Mouse (Mus musculus) hindbrain, embryonic 10.5 days (tissue): ENCODE data around the gene Anp32e. TPM values are rescaled to one million over a fixed set of nuclear protein-coding genes. Genes with fewer than 3 reads are reported as not detected.

Experiments
- DNase-seq: peaks from one replicate; pipeline ENCODE4 v3.0.0-alpha.2; 2017; ENCODE audit warnings: low spot score
- H3K27ac ChIP-seq: fragments of 300-500 bp; sonication (generic); 2 replicates; pipeline ENCODE4 v1.5.1; 2016; ENCODE audit warnings: mild to moderate bottlenecking, moderate library complexity
- H3K27me3 ChIP-seq: fragments of 300-500 bp; sonication (generic); 2 replicates; pipeline ENCODE4 v1.6.1; 2016; ENCODE audit warnings: mild to moderate bottlenecking; ENCODE audit not compliant: poor library complexity, insufficient read depth, severe bottlenecking
- H3K36me3 ChIP-seq: fragments of 300-500 bp; sonication (generic); 2 replicates; pipeline ENCODE4 v1.6.1; 2016; ENCODE audit warnings: mild to moderate bottlenecking, moderate library complexity
- H3K4me1 ChIP-seq: fragments of 300-500 bp; sonication (generic); replicated peaks from 2 replicates; pipeline ENCODE4 v1.6.1; 2016; ENCODE audit warnings: mild to moderate bottlenecking
- H3K4me3 ChIP-seq: fragments of 300-500 bp; sonication (generic); 2 replicates; pipeline ENCODE4 v1.5.1; 2016; ENCODE audit warnings: mild to moderate bottlenecking, moderate library complexity
- H3K9me3 ChIP-seq: fragments of 300-500 bp; sonication (generic); 2 replicates; pipeline ENCODE4 v1.6.1; 2016; ENCODE audit warnings: mild to moderate bottlenecking, moderate library complexity
- WGBS: fragments of 180-500 bp; shearing (Covaris S2); methylation state at CpG from one replicate; pipeline ENCODE4 v1.1.7; 2016; 5-methylcytosine and 5-hydroxymethylcytosine counted together
- polyA plus RNA-seq: library from polyadenylated mRNA; unstranded; fragments of >200 nt; fragmentation: Nextera tagmentation; extraction: Ambion mirVana; gene quantifications from 2 replicates; pipeline ENCODE4 v1.2.1, GENCODE M21; 2016

Gene Anp32e
- polyA plus RNA-seq, 1 experiment from 2014 or later = 266 TPM

DNA sequence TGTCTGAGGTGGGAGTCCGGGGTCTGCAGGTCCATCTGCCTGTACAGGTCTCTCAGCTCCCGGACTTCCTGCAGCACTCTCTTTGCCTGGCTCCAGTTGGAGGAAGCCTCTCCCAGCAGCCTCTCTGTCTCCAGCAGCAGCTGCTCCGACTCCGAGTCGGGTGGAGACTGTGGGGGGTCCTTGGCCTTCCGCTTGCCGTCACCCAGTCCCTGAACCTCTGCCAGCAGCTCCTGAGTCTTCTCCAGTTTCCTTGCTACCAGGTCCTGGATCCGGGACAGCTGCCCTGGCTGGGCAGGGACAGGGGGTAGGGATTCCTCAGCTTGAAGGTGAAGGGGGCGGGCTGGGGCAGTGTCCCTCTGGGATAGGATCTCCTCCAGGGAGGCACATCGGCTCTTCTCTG is 59.9 kb downstream of the Anp32e start:
- Histone ChIP-seq H3K27ac (peak overlapping the region; percentile 56), H3K4me1 (peaks cover 66% of the 10 kb centered on the region)

DNA sequence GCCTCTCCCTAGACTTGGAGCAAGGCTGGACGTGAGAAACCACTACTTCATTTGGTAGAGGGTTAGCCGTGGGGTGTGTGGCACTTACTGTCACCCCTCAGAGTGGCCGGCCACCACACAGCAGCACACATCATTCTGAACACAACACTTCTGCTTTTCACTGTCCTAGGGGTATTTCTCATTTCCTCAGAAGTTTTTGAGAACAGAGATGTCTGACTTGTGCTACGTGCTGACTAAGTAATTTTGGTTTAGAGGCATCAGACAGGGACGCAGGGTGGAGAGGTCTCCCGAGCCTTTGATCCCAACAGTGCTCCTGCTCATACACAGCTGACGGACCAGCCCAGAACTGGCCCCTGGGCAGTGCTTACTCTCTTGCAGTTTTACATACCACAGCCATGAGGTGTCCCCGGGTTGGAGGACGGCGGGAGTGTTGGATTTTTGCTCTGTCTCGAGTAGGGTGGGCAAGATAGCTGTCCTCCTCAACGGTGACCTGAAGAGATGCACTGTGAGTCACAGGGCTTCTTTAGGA is 61.4 kb downstream of the Anp32e start:
- peaks cover 69% of the 10 kb centered on the region for H3K36me3 ChIP-seq
- 91% methylated on average over 12 of the region's 12 CpGs for WGBS

More for the DNA sequence above, 59.9 kb downstream of the Anp32e start:
- Histone ChIP-seq H3K27me3 (0 out of 2 replicates have a peak, but pooled peaks cover 4% of the 10 kb centered on the region), H3K36me3 (peaks cover 69% of the 10 kb centered on the region), H3K4me3 (0 out of 2 replicates have a peak overlapping the region, but pooled peaks have one; percentile 9), H3K9me3 (no peaks in the 10 kb centered on the region)
- WGBS = 72% methylated on average over 10 of the region's 10 CpGs
- no peak for DNase-seq

GRCm38 (mm10) chr3:95992990-95993603 is 64.1 kb downstream of the Anp32e start:
- Histone ChIP-seq H3K4me1 (peaks cover 60% of the 10 kb centered on the region), H3K36me3 (peaks cover 58% of the 10 kb centered on the region), H3K4me3 (peak overlapping the region; percentile 77), H3K9me3 (no peaks in the 10 kb centered on the region), H3K27me3 (no peaks in the 10 kb centered on the region), H3K27ac (peak overlapping the region; percentile 100)
- DNase-seq = no peak
- 55% methylated on average over 5 of the region's 5 CpGs for WGBS

More for the DNA sequence above, 61.4 kb downstream of the Anp32e start:
- Histone ChIP-seq H3K4me1 (peaks cover 64% of the 10 kb centered on the region), H3K4me3 (no peak overlapping the region), H3K27me3 (0 out of 2 replicates have a peak, but pooled peaks cover 4% of the 10 kb centered on the region), H3K9me3 (no peaks in the 10 kb centered on the region), H3K27ac (peak overlapping the region; percentile 2; the same call in 1 of the 2 replicates)
- DNase-seq = no peak

GRCm38 (mm10) chr3:95993881-95994280 is 64.8 kb downstream of the Anp32e start:
- no peaks in the 10 kb centered on the region for H3K27me3 ChIP-seq
- WGBS = 29% methylated on average over 4 of the region's 4 CpGs
- no peak for DNase-seq
- peak overlapping the region; percentile 100 for H3K27ac ChIP-seq
- H3K9me3 ChIP-seq = no peaks in the 10 kb centered on the region
- H3K36me3 ChIP-seq = peaks cover 50% of the 10 kb centered on the region
- H3K4me3 ChIP-seq = peak overlapping the region; percentile 77
- peaks cover 62% of the 10 kb centered on the region for H3K4me1 ChIP-seq

DNA sequence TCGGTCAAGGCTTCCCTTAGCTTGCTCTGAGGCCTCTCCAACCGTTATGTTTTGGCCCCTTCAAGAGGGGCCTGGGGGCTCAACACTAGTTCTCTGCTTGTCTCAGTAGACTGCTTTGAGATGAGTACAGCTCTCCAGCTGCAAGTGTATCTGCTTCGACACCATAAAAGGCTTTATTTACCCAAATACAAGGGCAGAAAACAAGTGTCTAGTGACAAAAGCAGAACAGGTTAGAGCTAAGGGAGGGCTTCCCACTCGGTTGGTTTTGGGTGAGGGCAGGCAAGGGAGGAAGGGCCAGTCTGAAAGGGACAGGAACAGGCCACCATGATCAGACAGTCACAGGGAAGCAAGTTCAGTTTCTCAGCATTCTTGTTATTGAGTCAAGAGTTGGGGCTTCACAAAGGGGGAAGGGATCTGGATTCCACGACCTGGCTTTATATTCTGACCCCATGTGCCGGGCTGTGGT is 65.4 kb downstream of the Anp32e start:
- Histone ChIP-seq H3K9me3 (no peaks in the 10 kb centered on the region), H3K36me3 (peaks cover 45% of the 10 kb centered on the region), H3K27ac (peak overlapping the region; percentile 100), H3K4me1 (peaks cover 60% of the 10 kb centered on the region), H3K4me3 (peak overlapping the region; percentile 77), H3K27me3 (no peaks in the 10 kb centered on the region)
- no peak for DNase-seq
- 9% methylated on average over 6 of the region's 6 CpGs for WGBS

DNA sequence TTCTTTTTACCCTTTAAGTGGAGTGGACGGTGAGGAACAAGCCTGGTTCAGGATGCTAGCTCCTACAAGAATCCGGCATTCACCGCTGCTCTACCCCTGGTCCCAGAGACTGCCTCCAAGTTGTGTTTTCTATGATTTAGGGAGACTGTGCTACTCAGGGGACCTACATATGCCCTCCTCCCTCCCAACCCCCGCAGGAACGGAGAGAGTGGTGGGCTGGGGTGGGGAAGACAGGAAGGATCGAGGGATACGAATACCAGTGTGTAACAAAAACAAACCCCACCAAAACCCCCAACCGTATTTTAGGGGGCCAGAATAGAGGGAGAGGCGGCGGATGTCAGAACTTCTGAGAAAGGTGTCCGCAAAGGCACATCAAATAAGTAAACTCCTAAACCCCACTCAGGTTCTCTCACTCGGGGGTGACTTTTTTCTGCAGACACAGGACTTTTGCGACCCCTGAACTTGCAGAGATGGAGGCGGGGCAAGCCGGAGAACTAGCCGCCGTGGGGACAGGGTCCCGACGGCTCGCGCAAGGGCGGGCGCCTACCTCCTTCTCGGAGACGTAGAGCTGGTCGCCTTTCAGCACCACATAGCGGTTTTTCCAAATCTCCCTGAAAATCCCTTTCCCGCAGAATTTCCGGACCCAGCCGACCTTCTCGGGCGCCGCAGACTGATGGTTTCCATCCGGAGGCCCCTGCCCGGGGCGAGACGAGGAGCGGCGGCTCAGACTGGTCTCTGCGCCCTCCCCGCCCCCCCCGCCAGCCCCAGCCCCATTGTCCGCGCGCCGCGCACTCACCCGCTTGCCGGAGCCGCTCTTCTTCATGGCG is 66.1 kb downstream of the Anp32e start:
- peaks cover 42% of the 10 kb centered on the region for H3K36me3 ChIP-seq
- WGBS = under 1% methylated on average over 50 of the region's 51 CpGs
- H3K27ac ChIP-seq = peak overlapping the region; percentile 100
- DNase-seq = peak; percentile 72
- H3K4me3 ChIP-seq = peak overlapping the region; percentile 77
- peaks cover 68% of the 10 kb centered on the region for H3K4me1 ChIP-seq
- no peaks in the 10 kb centered on the region for H3K9me3 ChIP-seq
- no peaks in the 10 kb centered on the region for H3K27me3 ChIP-seq

DNA sequence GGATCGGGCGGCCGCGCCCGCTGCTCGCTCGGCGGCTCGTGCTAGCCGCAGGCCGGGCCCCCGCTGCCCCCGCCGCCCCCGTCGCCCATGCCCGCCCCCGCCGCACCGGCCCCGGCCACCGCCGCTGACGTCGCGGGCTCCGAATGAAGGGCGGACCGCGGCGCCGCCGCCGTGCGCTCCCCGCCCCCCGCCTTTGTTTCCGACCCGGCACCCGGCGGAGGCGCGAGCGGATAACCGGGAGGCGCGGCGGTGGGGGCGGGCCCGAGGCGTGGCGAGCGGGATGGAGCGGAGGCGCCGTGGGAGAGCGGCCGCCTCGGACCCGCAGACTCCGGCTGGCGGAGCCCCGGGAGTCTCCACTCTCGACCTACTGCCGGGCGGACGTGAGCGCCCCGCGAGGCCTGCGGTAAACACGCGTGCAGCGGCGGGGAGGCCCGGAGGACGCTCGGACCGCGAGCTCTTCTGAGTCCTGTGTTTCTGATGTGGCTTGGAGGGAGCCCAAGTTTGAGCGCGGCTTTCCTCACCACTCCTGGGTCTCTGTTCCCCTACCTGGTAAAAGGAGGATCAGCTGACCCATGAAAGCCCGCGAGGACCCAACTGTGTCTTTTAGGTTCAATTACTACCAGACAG is 66.9 kb downstream of the Anp32e start, which contains the start of gene Plekho1:
Gene Plekho1 (minus strand): TSS at position 200 of the 627 bp plus-strand sequence.
- under 1% methylated on average over 79 of the region's 84 CpGs for WGBS
- H3K9me3 ChIP-seq = no peaks in the 10 kb centered on the region
- peaks cover 35% of the 10 kb centered on the region for H3K36me3 ChIP-seq
- no peaks in the 10 kb centered on the region for H3K27me3 ChIP-seq
- H3K4me1 ChIP-seq = peaks cover 74% of the 10 kb centered on the region
- DNase-seq = peak; percentile 71
- H3K4me3 ChIP-seq = peak within 1 kb of the TSS; percentile 77
- H3K27ac ChIP-seq = peak within 1 kb of the TSS; percentile 100

DNA sequence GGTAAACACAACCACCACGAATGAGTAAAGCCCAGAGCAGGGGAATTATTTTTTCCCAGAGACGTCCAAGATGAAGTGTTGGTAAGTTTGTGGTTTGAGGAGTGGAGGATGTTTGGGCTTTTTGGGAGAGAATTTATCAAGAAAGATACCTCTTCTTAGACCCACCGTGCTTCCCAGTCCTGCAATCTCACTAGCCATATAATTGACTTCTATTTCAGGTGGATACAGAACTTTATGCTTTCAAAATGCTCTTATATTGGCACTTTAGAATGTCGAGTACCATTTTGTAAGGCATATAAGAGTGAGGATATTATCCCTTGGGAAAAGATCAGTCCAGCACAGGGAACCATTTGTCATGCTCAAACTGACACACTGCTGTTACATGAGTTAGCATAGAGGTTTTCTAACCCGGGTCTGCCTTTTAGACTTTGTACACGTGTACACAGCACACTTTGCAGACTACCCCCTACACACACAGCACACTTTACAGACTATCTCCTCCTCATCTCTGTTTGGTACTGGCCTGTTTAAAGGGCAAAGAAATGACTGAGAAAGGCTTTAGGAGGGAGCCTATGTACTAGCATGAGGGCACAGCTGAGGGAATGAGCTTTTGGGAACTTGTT is 67.5 kb downstream of the Anp32e start:
- no peaks in the 10 kb centered on the region for H3K27me3 ChIP-seq
- H3K27ac ChIP-seq = peak overlapping the region; percentile 100
- peaks cover 28% of the 10 kb centered on the region for H3K36me3 ChIP-seq
- peak overlapping the region; percentile 77 for H3K4me3 ChIP-seq
- WGBS = 13% methylated on average over 6 of the region's 6 CpGs
- peaks cover 71% of the 10 kb centered on the region for H3K4me1 ChIP-seq
- no peaks in the 10 kb centered on the region for H3K9me3 ChIP-seq
- DNase-seq = no peak

Other genes with a start within 250 kb of the Anp32e start
- gene Adamtsl4, start 241.3 kb upstream of the Anp32e start, polyA plus RNA-seq = 0.73 and 0.86 TPM in 2 replicates
- gene Ecm1, start 189.7 kb upstream of the Anp32e start, polyA plus RNA-seq = 14.2 and 20.3 TPM in 2 replicates
- 58.8 and 69.9 TPM in 2 replicates for gene Tars2, start 169.0 kb upstream of the Anp32e start, polyA plus RNA-seq
- gene Rprd2, start 110.4 kb upstream of the Anp32e start, polyA plus RNA-seq = 19.8 and 20.1 TPM in 2 replicates
- 51.5 and 66.9 TPM in 2 replicates for gene Prpf3, start 73.4 kb upstream of the Anp32e start, polyA plus RNA-seq
- gene Mrps21, start 57.7 kb upstream of the Anp32e start, polyA plus RNA-seq = 379 and 403 TPM in 2 replicates
- gene Ciart, start 47.0 kb upstream of the Anp32e start, polyA plus RNA-seq = 9.5 and 13.6 TPM in 2 replicates
- 12.3 and 12.7 TPM in 2 replicates for gene BC028528, start 37.2 kb upstream of the Anp32e start, polyA plus RNA-seq
- 33.9 and 35.8 TPM in 2 replicates for gene Aph1a, start 35.3 kb upstream of the Anp32e start, polyA plus RNA-seq
- 50.1 and 69.4 TPM in 2 replicates for gene Car14, start 24.6 kb upstream of the Anp32e start, polyA plus RNA-seq
- gene Plekho1, start 66.8 kb downstream of the Anp32e start, polyA plus RNA-seq = 75.0 and 83.5 TPM in 2 replicates
- 30.4 and 32.4 TPM in 2 replicates for gene Vps45, start 129.2 kb downstream of the Anp32e start, polyA plus RNA-seq
- 12.8 and 19.2 TPM in 2 replicates for gene Otud7b, start 175.3 kb downstream of the Anp32e start, polyA plus RNA-seq
- 10.4 and 11.4 TPM in 2 replicates for gene Mtmr11, start 232.8 kb downstream of the Anp32e start, polyA plus RNA-seq
- 250 and 259 TPM in 2 replicates for gene Sf3b4, start 243.1 kb downstream of the Anp32e start, polyA plus RNA-seq